Mouse (Mus musculus) adrenal gland (tissue): Measurements from ENCODE around the gene Anks1b.

Experiments
- intact Hi-C: fragments of 180-260 bp; cut with DNase I; formaldehyde crosslinking; loops from one replicate; pipeline ENCODE4 v1.15.1; 2025
- long read RNA-seq, 2 experiments: library from polyadenylated mRNA; unstranded; transcript quantifications; one replicate each; pipeline ENCODE4 v2.0.0; 2020; ENCODE audit warnings: borderline replicate concordance in 1 of 2; ENCODE audit not compliant: insufficient replicate concordance in 1 of 2

Anks1b gene
- long read RNA-seq, experiment 1, partial matches to known transcripts, result 0 of 6 reads
- long read RNA-seq, experiment 1, other reads (novel, unspliced or antisense), result 6 of 6 reads
- long read RNA-seq, experiment 2, partial matches to known transcripts, result 0 of 3 reads
- long read RNA-seq, experiment 2, other reads (novel, unspliced or antisense), result 3 of 3 reads

GRCm38 (mm10) chr10:89873146-89873950 is at the start of gene Anks1b:
TSS of gene Anks1b (plus strand) at chr10:89873509.
- intact Hi-C loops, result no loop called here

GRCm38 (mm10) chr10:89823906-89824305 is 49.4 kb upstream of the Anks1b start:
- intact Hi-C loops, result loop anchor here (10.0 kb wide), 1 partner anchor 189 kb away; no protein-coding TSS in a partner anchor

DNA sequence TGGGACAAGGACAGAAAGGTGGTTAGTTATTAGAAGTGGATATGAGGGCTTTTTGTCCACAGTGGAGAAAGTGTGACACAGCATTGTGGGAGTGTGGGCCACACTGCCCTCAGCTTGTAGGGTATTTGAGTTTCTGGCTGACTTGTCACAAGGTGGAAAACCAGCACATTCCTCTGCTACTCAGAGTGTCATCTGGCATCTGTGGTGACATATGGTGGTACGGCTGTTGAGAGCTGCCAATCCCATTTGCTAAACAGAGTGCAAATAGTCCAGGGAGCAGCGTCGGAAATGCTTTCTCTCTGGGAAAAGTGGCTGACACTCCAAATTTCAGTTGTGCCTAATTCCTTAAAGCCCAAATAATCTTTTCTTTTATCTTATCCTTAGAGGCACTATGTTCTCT is 46.4 kb upstream of the Anks1b start:
- intact Hi-C loops, result loop anchor here (10.0 kb wide), 1 partner anchor 192 kb away; no protein-coding TSS in a partner anchor

GRCm38 (mm10) chr10:89832334-89832733 is 41.0 kb upstream of the Anks1b start:
- intact Hi-C loops, result no loop called here

DNA sequence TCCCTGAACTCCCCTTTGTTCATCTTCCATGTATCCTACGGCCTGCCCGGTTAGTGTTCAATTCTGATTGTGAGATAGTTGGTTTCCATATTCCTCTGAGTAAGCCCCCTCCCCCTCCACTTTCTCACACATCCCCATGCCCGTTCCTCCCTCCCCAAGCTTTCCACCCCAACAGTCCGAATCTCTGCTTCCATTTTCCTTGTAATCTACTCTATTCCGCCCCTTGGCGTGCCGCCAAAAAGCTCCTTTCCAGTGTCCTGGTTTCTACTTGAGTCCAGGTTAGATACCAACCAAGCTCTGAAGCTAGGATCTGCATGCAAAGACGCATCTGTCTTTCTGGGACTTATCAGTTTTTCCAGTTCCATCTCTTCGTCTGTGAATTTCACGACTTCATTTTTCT is 40.1 kb upstream of the Anks1b start:
- intact Hi-C loops, result no loop called here

GRCm38 (mm10) chr10:89837476-89837875 is 35.8 kb upstream of the Anks1b start:
- intact Hi-C loops, result no loop called here

GRCm38 (mm10) chr10:89838834-89839233 is 34.5 kb upstream of the Anks1b start:
- intact Hi-C loops, result no loop called here

DNA sequence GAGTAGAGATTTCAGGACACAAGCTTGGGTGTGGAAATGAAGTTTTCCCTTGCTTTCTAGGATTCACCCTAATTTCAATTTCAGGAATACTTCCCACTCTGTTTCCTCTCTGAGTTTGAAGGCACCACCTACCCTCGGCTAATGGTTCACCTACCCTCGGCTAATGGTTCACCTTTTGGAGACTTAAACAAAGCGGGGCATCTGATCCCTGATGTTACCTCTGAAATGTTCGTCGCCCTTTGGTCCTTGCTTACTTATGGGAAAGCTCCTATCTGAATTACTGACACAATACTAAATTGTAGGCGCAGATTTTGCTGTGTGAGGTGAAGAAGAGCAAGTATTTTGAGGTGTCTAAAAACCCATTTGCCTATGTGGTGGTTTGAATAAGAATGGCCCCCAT is 22.4 kb upstream of the Anks1b start:
- intact Hi-C loops, result no loop called here

DNA sequence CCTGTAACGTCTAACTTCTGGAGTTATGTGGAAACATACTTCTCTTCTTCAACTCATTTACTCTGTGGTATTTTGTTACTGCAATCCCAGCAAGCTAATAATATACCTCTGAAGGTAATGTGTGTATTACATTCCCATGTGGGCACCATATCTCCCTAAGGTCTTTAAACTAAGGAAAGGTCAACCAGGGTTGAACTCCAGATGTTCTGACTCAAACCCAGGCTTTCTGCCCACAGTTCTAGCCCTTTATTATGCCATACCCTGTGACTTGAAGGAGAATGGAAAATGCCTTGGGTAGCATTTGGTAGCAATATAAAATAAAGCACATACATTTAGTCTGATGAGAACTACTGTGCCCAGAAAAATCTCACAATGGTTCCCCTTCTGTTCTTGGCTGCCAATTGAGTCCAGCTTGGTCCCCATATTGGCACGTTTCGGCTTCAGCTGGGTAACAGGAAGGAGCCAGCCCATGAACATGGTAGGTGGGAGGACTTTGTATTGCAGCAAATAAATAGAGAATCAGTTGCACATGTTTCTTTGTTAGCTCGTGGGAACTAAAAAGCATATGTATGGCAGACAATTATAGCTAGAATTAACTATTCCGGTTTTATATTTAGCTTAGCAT is 17.9 kb upstream of the Anks1b start:
- intact Hi-C loops, result no loop called here

- intact Hi-C loops, result no loop called here
Observed at GRCm38 (mm10) chr10:89856286-89856685, 17.0 kb upstream of the Anks1b start.

GRCm38 (mm10) chr10:89868211-89868610 is 5.1 kb upstream of the Anks1b start:
- intact Hi-C loops, result no loop called here

DNA sequence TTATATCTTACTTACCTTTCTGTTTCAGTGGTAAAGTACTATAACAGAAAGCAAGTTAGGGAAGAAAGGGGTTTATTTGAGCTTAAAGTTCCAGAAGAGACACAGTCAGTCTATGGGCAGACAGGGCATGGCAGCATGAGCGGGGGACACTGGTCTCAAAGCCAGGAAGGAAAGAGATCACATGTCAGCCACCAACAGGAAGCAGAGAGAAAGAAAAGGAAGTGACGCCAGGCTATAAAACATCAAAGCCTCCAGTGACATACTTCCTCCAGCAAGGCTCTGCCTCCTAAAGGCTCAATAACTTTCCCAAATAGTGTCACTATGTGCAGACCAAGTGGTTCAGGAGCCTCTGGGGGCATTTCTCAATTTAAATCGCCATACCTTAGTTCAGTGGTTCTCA is 4.5 kb upstream of the Anks1b start:
- intact Hi-C loops, result no loop called here

DNA sequence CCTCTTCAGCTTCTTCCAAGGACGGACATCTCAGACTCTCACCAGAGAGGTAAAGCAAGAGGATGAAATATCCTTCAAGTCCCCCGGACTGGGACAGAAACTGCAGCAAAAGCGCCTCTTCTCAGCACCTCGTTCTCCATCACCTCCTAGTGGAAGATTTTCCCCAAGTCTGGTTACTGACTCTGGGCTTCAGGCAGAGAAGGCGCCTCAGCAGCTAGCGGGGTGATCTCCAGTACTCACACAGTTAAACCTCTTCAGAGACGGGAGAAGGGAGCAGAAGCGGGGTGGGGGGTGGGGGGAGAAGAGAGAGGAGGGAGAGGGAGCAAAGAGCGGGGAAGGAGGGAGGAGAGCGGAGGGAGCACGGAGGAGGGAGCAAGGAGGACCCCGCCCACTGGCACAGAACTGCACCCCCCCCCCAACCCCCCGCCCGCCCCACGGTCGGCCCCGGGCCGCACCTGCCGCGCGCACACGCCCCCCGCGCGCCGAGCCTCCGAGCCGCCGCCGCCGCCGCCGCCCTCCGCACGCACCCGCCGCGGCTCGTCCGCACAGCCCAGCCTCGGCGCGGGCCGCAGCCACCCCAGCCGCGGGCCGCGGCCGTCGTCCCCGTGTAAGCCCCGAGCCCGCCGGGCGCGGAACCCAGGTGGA is 686 bp upstream of the Anks1b start:
- intact Hi-C loops, result no loop called here

- intact Hi-C loops, result no loop called here
Observed at GRCm38 (mm10) chr10:89874036-89874435, 727 bp downstream of the Anks1b start.

GRCm38 (mm10) chr10:89883561-89883960 is 10.3 kb downstream of the Anks1b start:
- intact Hi-C loops, result no loop called here

DNA sequence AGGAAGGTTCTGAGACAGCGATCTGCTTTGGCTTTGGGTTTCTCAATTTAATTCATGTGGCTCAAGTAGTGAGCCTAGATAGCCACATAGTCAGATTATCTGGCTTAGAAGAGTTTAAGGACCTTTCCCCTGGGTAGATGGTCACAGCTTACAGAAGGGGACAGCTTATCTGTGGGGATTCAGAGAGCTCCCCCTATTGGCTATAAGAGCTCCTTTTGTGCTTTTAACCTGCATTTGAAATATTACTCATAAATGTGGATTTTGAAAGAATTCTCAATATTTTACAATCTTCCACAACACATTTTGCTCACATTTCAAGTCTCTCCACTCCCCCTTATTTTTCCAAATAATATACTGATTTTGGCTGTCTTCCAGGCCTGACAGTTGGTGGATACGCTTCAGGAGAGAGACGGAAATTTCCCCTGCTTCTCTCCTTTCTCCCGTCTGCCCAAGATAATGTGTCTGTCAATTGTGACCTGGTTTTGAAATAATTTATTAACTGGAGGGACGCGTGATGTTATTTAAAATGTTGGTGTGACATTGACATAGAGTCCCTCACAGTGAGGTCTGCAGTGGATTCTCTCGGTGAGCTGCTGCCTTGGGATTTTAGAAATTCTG is 29.5 kb downstream of the Anks1b start:
- intact Hi-C loops, result no loop called here

DNA sequence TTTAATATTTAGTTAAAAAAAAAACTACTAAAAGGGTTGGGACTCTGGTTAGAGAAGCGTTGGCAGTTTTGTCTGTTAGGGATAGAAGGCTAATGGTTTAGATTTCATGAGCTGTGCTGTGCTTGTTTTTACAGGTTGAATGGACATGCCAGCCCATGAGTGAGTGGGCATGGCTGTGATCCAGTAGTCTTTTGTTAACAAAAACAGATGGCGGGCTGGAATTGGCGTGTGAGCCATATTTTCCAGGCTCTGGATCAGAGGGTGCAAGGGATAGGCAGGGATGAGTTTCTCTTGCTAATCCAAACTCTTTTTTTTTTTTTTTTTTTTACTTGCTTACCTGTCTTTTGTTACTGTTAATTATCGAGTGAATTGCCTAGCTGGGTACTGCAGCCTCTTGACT is 38.6 kb downstream of the Anks1b start:
- intact Hi-C loops, result no loop called here

DNA sequence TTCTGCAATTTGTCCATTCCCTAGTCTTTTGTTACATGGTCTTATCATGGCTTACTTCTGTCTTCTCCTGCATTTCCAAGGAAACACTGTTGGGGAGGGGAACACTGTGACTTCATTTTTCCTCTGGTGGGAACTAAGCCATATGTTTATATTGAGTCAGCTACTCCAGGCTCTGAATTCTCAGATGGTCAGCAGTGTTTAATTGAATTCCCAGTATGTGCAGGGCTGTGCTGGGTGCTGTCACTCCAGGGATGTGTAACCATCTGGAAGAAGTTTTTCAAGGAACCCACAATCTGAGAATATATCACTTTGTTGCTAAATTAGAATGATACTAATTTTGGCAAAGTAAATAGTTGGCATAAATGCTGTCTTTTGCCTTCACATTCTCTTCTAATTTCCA is 39.9 kb downstream of the Anks1b start:
- intact Hi-C loops, result no loop called here

- intact Hi-C loops, result no loop called here
Observed at GRCm38 (mm10) chr10:89917141-89917540, 43.8 kb downstream of the Anks1b start.

DNA sequence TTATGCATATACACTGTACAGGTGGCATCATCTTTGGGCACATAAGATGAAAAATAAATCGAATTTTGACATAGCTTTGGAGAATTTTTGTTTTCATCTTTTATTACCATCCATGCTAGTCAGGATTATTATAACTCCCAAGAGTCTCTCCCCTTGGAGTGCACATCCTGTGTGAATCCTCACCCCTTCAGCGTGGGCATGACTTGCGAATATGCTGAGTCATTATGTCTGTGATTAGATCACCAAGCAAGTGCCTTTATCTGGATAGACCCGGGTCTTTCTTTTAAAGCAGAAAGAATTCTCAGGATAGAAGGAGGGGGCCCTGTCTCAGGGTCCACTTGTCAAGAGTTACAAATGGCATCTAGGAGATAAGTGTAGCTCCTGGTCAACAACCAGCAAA is 48.7 kb downstream of the Anks1b start:
- intact Hi-C loops, result no loop called here

GRCm38 (mm10) chr10:89942180-89942579 is 68.9 kb downstream of the Anks1b start:
- intact Hi-C loops, result no loop called here
